Mouse (Mus musculus) kidney, embryonic 16.5 days (tissue): ENCODE results near the gene Foxn3. TPM values are rescaled to one million over a fixed set of nuclear protein-coding genes. Genes with fewer than 3 reads are reported as not detected.

Source experiments
- ATAC-seq: fragments of 200-750 bp; cut with Nextera tagmentation; 2 replicates; pipeline ENCODE4 v1.8.0; 2017; ENCODE audit warnings: moderate TSS enrichment; ENCODE audit not compliant: low FRiP score, low TSS enrichment
- H3K27ac ChIP-seq: fragments of 300-500 bp; sonication (generic); 2 replicates; pipeline ENCODE4 v1.5.1; 2014; ENCODE audit warnings: low read length
- H3K27me3 ChIP-seq: fragments of 300-500 bp; sonication (generic); 2 replicates; pipeline ENCODE4 v1.6.1; 2014; ENCODE audit warnings: low read length, control low read depth, mixed read lengths; ENCODE audit not compliant: insufficient read depth
- H3K36me3 ChIP-seq: fragments of 300-500 bp; sonication (generic); 2 replicates; pipeline ENCODE4 v1.6.1; 2014; ENCODE audit warnings: low read length, control low read depth, mixed read lengths; ENCODE audit not compliant: insufficient read depth
- H3K4me1 ChIP-seq: fragments of 300-500 bp; sonication (generic); 2 replicates; pipeline ENCODE4 v1.6.1; 2014; ENCODE audit warnings: low read length, control low read depth, mixed read lengths; ENCODE audit not compliant: insufficient read depth
- H3K4me2 ChIP-seq: fragments of 300-500 bp; sonication (generic); replicated peaks from 2 replicates; pipeline ENCODE4 v1.6.1; 2014; ENCODE audit warnings: low read depth, low read length
- H3K4me3 ChIP-seq: fragments of 300-500 bp; sonication (generic); 2 replicates; pipeline ENCODE4 v1.5.1; 2014; ENCODE audit warnings: mild to moderate bottlenecking, low read length
- H3K9ac ChIP-seq: fragments of 300-500 bp; sonication (generic); replicated peaks from 2 replicates; pipeline ENCODE4 v1.6.1; 2014; ENCODE audit warnings: low read length
- H3K9me3 ChIP-seq: fragments of 300-500 bp; sonication (generic); 2 replicates; pipeline ENCODE4 v1.6.1; 2016; ENCODE audit warnings: low read length, control low read depth
- WGBS: fragments of 180-500 bp; shearing (Covaris S2); extraction: QIAGEN DNeasy Blood & Tissue Kit; methylation state at CpG from one replicate; pipeline ENCODE4 v1.1.7; 2014; 5-methylcytosine and 5-hydroxymethylcytosine counted together
- polyA plus RNA-seq: library from polyadenylated mRNA; unstranded; fragments of >200 nt; fragmentation: Nextera tagmentation; extraction: Ambion mirVana; gene quantifications from 2 replicates; pipeline ENCODE4 v1.2.1, GENCODE M21; 2015

The Foxn3 gene
- polyA plus RNA-seq, 1 experiment from 2014 or later = 54.0 TPM

- Histone ChIP-seq H3K4me2 (no peak overlapping the region), H3K4me3 (no peak overlapping the region), H3K9ac (no peak overlapping the region), H3K36me3 (0 out of 2 replicates have a peak, but pooled peaks cover 3% of the 10 kb centered on the region), H3K27me3 (no peaks in the 10 kb centered on the region), H3K27ac (no peak overlapping the region), H3K9me3 (no peaks in the 10 kb centered on the region), H3K4me1 (peaks cover 21% of the 10 kb centered on the region)
- WGBS = 53% methylated on average over 11 of the region's 11 CpGs
- ATAC-seq = peak; percentile 77
These were observed 347.7 kb downstream of the Foxn3 start for GRCm38 (mm10) chr12:99215521-99216255.

- H3K4me2 ChIP-seq = no peak overlapping the region
- H3K36me3 ChIP-seq = 0 out of 2 replicates have a peak, but pooled peaks cover 3% of the 10 kb centered on the region
- no peak overlapping the region for H3K4me3 ChIP-seq
- 71% methylated on average over 5 of the region's 5 CpGs for WGBS
- H3K27me3 ChIP-seq = no peaks in the 10 kb centered on the region
- no peak overlapping the region for H3K27ac ChIP-seq
- H3K9ac ChIP-seq = no peak overlapping the region
- no peak for ATAC-seq
- peaks cover 15% of the 10 kb centered on the region for H3K4me1 ChIP-seq
- H3K9me3 ChIP-seq = no peaks in the 10 kb centered on the region
These were observed 349.3 kb downstream of the Foxn3 start for GRCm38 (mm10) chr12:99214098-99214497.

GRCm38 (mm10) chr12:99213218-99213617 lies 350.2 kb downstream of the Foxn3 start:
- H3K27me3 ChIP-seq = no peaks in the 10 kb centered on the region
- peaks cover 15% of the 10 kb centered on the region for H3K4me1 ChIP-seq
- no peak overlapping the region for H3K4me2 ChIP-seq
- no peak for ATAC-seq
- H3K27ac ChIP-seq = no peak overlapping the region
- H3K9me3 ChIP-seq = no peaks in the 10 kb centered on the region
- no peak overlapping the region for H3K4me3 ChIP-seq
- 0 out of 2 replicates have a peak, but pooled peaks cover 3% of the 10 kb centered on the region for H3K36me3 ChIP-seq
- no peak overlapping the region for H3K9ac ChIP-seq
- WGBS = 95% methylated on average over 12 of the region's 12 CpGs

- H3K4me1 ChIP-seq = no peaks in the 10 kb centered on the region
- no peak for ATAC-seq
- no peak overlapping the region for H3K9ac ChIP-seq
- H3K9me3 ChIP-seq = no peaks in the 10 kb centered on the region
- 0 out of 2 replicates have a peak, but pooled peaks cover 3% of the 10 kb centered on the region for H3K36me3 ChIP-seq
- no peak overlapping the region for H3K27ac ChIP-seq
- H3K27me3 ChIP-seq = no peaks in the 10 kb centered on the region
- H3K4me3 ChIP-seq = no peak overlapping the region
- WGBS = 92% methylated on average over 8 of the region's 8 CpGs
- H3K4me2 ChIP-seq = no peak overlapping the region
These were observed 353.6 kb downstream of the Foxn3 start for GRCm38 (mm10) chr12:99209801-99210200.

- Histone ChIP-seq H3K9me3 (no peaks in the 10 kb centered on the region), H3K36me3 (0 out of 2 replicates have a peak, but pooled peaks cover 3% of the 10 kb centered on the region), H3K27me3 (no peaks in the 10 kb centered on the region), H3K4me1 (no peaks in the 10 kb centered on the region), H3K4me2 (no peak overlapping the region), H3K4me3 (no peak overlapping the region), H3K9ac (no peak overlapping the region), H3K27ac (no peak overlapping the region)
- no peak for ATAC-seq
- 87% methylated on average over 9 of the region's 9 CpGs for WGBS
These were observed 355.1 kb downstream of the Foxn3 start for GRCm38 (mm10) chr12:99208251-99208650.

GRCm38 (mm10) chr12:99207014-99207612 lies 356.3 kb downstream of the Foxn3 start:
- Histone ChIP-seq H3K4me1 (no peaks in the 10 kb centered on the region), H3K27ac (no peak overlapping the region), H3K36me3 (0 out of 2 replicates have a peak, but pooled peaks cover 3% of the 10 kb centered on the region), H3K9me3 (no peaks in the 10 kb centered on the region), H3K27me3 (no peaks in the 10 kb centered on the region), H3K9ac (no peak overlapping the region), H3K4me2 (no peak overlapping the region), H3K4me3 (no peak overlapping the region)
- ATAC-seq = no peak
- WGBS = 84% methylated on average over 15 of the region's 15 CpGs

GRCm38 (mm10) chr12:99205734-99206133 lies 357.6 kb downstream of the Foxn3 start:
- Histone ChIP-seq H3K4me2 (no peak overlapping the region), H3K9ac (no peak overlapping the region), H3K36me3 (no peaks in the 10 kb centered on the region), H3K27me3 (no peaks in the 10 kb centered on the region), H3K4me1 (no peaks in the 10 kb centered on the region), H3K27ac (no peak overlapping the region), H3K4me3 (no peak overlapping the region), H3K9me3 (no peaks in the 10 kb centered on the region)
- no peak for ATAC-seq
- WGBS = 90% methylated on average over 8 of the region's 8 CpGs

- Histone ChIP-seq H3K27ac (no peak overlapping the region), H3K27me3 (no peaks in the 10 kb centered on the region), H3K9ac (no peak overlapping the region), H3K36me3 (0 out of 2 replicates have a peak, but pooled peaks cover 3% of the 10 kb centered on the region), H3K4me2 (no peak overlapping the region), H3K4me1 (peaks cover 15% of the 10 kb centered on the region), H3K9me3 (no peaks in the 10 kb centered on the region), H3K4me3 (no peak overlapping the region)
- 67% methylated on average over 5 of the region's 5 CpGs for WGBS
- peak; percentile 76 for ATAC-seq
These were observed 364.3 kb downstream of the Foxn3 start for GRCm38 (mm10) chr12:99199124-99199483.

- Histone ChIP-seq H3K9ac (no peak overlapping the region), H3K4me1 (peaks cover 15% of the 10 kb centered on the region), H3K4me3 (no peak overlapping the region), H3K9me3 (no peaks in the 10 kb centered on the region), H3K27me3 (no peaks in the 10 kb centered on the region), H3K36me3 (0 out of 2 replicates have a peak, but pooled peaks cover 3% of the 10 kb centered on the region), H3K4me2 (no peak overlapping the region), H3K27ac (no peak overlapping the region)
- WGBS = 70% methylated on average over 12 of the region's 12 CpGs
- ATAC-seq = peak; percentile 58
These were observed 364.8 kb downstream of the Foxn3 start for GRCm38 (mm10) chr12:99198428-99199123.
